Mouse (Mus musculus) cerebellum, adult 11-12 months (tissue): Measurements from ENCODE around the gene Afap1l2.

ENCODE experiments used
- DNase-seq: peaks from one replicate; pipeline ENCODE4 v3.0.0; 2022

The Afap1l2 gene

DNA sequence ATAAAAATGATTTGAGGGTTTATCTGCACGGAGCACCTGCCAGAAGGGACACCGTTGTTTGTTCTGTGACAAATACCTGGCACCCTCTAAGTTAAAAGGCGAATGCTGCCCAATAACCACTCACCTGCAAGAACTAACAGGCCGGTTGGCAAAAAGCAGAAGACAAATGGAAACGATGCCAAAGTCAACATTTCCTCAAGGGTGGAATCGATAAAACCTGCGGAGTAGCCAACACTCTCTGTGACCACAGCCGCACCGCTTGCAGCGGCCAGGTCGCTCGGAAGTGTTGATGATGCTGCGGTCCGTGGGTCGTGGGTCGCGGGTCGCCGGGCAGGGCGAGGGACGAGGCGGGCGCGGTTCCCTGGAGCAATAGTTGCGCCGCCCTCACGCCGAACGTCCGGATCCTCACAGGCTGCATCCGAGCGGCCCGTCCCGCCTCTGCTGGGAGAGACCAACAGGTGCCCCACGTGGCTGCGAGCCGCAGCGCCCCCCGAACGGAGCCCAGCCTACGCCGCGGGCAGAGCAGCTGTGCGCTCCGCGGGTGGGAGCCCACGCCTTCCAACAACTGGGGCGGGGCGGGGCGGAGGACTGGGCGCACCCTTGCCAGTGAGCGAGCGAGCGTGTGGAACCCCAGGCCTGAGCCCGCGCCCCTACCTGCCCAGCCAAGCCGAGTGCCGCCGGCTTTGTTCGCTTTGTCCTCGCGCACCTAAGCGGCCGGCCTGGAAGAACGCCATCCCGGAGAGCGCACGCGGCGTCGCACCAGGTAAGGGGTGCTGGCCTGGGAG is 134.0 kb downstream of the Afap1l2 start, which contains the start of gene Vwa2:
Gene Vwa2 (plus strand): TSS at position 434 of the 785 bp plus-strand sequence.
- no peak for DNase-seq

GRCm38 (mm10) chr19:56867701-56868100 is 140.3 kb downstream of the Afap1l2 start:
- DNase-seq = no peak
